Mouse (Mus musculus): Measurements from ENCODE around the gene Rpn2.

GRCm38 (mm10) chr2:157263101-157263500 is 15.7 kb upstream of the Rpn2 start:
- no peak for TF ChIP-seq CTCF (IDR thresholded peaks at IDR 0.05; ENCODE audit: extremely low read depth, insufficient read depth, low read length)
- TF ChIP-seq POLR2A (IDR thresholded peaks at IDR 0.05; ENCODE audit: extremely low read depth, insufficient read depth, low read length) = no peak
